Mouse (Mus musculus): ENCODE data around the gene Fam205a3.
"Not testable (repeated sequence)": the region's sequence is repeated elsewhere in the genome, so short reads cannot be mapped to it uniquely, and the experiment has no call there.

Fam205a3 gene

DNA sequence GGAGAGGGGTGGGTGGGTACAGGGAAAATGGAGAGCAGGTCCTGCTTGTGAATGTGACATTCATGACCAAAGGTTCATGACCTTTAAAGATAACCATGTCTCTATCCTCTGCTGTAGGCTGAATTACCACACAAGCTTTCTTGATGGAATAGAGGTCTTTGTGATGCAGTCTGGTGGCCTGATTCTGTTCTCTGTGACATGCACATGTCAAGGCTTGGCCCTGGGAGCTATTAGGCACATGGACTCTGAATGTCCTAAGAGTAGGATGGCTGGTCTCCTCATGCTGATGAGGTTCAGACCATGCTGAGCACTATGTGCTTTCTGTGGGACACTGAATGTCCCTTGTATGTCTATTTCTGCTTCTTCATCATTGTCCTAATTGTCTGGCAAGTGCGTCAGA is at the start of gene Fam205a3:
TSS of gene Fam205a3 (plus strand) at position 301 of the 400 bp plus-strand sequence.
- not testable (repeated sequence) for DNase-seq (ENCODE audit: low spot score in 2 of 2)

DNA sequence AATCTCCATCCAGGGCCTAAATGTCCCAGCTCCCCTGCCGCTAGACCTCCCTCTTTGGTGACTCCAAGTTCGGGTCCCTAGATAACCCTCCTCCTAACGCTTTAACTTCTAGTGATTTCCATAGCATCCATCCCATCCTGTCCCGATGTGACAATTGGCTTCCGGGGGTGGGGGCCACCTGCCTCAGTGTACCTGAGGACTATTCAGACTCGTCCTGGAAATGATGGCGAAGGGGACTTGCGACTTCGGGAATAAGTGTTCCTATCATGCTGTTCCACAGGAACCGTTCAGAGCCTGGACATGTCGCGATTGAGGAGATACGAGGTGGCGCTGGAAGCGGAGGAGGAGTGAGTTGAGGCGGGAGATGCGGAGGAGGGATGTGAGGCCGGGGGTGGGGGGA is 24.2 kb upstream of the Fam205a3 start, which contains the start of gene Gm21953:
TSS of gene Gm21953 (plus strand) at position 301 of the 400 bp plus-strand sequence.
- DNase-seq (ENCODE audit: low spot score in 2 of 2): not testable (repeated sequence)

Data from spleen, postnatal 10 days (tissue).